Mouse (Mus musculus) naive thymus-derived CD4-positive, alpha-beta T cell, adult 2 months (primary cell): ENCODE data around the gene Mgat4b.

ENCODE experiments used
- DNase-seq: peaks from one replicate; pipeline ENCODE4 v3.0.0-alpha.2; 2011; ENCODE audit warnings: low read depth

Mgat4b gene

DNA sequence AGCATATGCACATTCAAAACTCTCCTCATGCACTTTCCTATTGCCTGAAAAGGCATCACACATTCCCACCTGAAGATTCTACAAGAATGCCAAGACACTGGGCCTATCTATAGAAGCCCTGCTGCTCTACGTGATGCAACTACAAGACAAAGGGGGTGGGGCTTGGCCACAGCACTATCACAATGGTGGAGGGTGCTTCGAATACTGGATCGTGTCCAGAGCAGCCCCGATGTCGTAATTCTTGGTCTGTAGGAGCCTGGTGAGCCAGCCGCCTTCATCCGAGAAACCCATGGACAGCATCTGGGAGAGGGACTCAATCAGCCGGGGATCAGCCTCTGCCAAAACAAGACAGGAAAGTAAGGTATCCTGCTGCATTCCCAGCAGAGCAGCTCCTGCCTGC lies 10.1 kb upstream of the Mgat4b start:
- no peak for DNase-seq

DNA sequence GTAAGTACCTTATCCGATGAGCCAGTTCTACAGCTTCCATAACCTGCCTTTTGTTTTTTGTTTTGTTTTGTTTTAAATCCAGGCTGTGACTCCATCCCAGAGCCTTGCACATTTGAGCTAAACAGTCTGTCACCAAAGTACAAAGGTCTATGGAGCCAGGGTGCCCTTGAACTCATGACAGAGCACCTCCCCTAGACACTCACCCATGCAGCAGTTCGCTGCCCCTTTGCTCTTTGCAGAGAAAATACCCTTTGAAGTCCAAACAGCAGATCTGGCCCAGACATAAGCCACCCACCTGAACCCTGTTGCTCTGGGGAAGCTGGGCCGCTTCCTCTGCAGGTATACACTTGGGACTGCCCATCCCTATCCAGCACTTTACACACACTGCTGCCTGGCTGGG lies 9.1 kb upstream of the Mgat4b start:
- DNase-seq = no peak

GRCm38 (mm10) chr11:50203302-50203827 lies 7.3 kb upstream of the Mgat4b start:
- DNase-seq = no peak

- no peak for DNase-seq
Measured at GRCm38 (mm10) chr11:50205434-50205833, 5.3 kb upstream of the Mgat4b start.

- no peak for DNase-seq
Measured at GRCm38 (mm10) chr11:50206037-50206436, 4.7 kb upstream of the Mgat4b start.

DNA sequence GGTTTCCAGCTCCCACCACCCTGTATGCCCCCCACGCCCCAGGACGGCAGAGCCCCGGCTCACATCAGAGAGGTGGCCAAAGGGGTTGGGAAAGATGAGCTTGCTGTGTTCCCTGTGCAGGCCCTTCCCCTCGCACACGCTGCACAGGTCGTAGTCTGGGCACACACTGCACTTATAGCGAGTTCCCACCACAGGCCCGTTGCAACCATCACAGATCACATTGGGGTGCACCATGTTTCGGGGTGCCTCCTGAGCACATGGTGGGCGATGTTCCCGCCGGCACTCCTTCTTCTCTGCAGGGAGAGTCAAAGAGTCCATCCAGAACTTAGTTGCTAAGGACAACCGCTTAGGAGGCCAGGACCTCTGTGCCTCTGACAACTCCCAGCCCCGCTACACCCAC lies 3.3 kb upstream of the Mgat4b start:
- DNase-seq = no peak

DNA sequence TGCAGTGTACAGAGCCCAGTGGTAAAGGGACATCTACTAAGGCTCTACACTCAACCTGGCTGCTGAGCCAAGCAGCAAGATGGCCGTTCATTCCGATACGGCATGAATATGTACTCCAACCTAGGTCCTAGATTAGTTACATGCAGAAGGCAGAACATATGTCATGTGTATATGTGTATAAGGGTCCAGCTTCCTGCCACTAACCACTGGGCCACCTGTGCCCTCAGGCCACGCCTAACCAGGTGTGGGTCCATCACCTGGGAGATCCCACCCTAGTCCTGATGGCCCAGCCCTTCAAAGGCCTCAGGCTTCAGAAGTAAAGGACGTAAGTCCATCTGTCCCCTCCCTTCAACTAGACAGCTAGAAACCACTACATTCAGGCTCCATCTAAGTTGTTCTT lies 2.7 kb upstream of the Mgat4b start:
- DNase-seq = no peak

DNA sequence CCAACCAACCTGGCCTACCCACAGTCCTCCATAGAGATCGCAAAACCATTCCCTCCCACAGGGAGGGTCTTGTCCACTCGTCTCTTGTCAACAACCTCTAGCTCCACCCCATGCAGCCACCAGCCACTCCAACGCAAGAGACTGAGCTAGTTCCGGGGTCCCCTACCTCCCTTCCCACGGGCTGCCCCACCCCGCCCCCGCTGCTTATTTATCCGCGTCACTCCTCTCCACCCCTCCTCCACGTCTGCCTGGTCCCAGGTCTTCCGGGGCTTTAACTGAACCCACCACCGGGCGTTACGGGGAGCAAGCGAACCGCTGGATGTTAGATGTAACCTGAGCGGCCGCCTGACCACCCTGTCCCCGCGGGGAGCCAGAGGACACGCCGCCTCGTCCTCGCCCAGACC lies 587 bp upstream of the Mgat4b start:
- DNase-seq = peak; percentile 94

DNA sequence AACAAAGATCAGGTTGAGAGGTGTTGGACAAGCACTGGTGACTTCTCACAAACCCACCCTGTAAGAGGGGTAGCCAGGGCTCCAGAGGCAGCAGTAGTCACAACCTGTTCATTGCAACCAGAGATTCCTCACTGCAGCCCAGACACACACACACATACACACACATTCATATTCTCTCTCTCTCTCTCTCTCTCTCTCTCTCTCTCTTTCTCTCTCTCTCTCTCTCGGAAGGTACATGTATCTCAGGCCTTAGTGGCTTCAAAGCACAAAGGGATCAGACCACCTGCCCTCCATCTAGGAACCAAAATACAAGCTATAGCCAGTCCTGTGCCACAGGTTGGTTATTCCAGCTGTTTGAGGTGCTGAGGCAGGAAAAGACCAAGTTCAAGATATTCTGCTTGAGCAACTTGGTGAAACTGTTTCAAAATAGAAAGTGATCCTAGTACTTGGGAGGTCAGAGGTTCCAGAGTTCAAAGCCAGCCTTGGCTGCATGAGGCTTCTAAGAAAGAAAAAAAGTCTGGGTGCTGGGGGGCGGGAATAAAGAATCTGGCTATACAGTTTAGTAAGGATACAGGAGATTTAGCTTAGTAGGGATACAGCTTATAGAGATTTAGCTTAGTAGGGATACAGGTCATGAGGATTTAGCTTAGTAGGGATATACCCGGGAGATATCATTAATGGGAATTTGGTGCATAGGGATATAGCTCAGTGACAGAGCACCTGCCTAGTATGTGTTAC lies 801 bp downstream of the Mgat4b start:
- DNase-seq = no peak

DNA sequence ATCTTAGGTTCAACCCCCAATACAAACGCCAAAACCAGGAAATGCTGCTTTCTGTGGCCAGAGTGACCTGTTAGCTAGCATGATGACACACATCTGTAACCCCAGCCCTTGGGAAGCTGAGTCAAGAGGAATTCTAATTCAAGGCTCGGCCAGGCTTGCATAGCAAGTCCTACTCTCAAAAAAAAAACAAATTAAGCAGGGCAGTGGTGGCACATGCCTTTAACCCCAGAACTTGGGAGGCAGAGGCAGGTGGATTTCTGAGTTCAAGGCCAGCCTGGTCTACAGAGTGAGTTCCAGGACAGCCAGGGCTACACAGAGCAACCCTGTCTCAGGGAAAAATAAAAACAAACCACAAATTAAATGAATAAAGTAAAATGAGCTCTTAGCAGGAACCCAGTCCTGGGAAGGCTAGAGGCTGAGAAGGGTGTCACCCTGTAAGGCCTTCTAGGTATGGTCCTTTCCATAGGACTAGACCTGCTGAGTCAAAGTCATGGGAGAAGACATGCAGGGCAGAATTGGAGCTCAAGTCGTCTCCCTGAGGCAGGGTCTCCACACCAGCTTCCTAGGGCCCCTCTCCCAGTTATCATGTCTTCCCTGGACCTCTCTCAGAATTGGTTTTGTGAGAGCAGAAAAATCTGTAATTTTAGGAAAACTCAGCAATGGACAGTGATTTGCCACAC lies 1.5 kb downstream of the Mgat4b start:
- no peak for DNase-seq

DNA sequence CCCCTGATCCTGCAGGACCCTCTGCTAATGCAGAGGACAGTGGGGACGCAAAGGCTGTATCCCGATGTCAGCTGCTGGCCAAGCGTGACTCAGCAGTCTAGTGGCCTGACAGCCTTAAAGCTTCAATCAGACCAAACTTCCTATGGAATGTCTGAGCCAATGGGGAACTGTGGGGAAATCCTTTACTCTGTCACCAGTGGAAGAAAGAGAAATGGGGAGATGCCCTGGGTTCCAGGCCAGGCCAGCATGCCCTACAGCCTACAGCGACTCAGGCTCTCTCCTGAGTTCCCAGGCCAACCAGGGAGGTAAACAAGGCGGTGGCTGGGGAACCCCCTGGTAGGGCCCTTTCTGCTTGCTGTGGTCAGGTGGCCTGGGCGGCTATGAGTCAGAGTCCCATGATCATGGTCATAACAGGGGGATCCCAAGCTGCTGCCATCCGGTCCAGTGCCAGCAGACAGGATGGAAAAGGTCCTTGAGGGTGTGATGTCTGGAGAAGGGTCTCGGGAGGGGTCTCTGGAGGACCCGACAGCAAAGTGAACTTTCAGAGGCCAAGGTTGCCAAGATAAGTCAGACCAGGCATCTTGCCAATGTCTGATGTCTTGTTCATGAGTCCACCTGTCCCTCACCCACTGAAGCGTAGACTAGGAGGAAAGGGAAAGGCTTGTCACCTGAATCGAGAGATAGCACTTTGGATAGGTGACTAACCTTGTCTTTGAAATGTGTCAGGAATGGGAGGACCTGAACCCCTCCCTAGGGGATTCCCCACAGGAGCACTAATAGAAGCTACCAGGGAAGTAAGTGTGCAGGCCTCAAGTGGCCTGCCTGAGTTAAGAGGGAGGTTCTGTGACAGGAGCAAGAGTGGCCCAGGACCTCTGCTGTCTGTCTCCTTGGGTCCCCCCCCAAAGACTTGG lies 2.4 kb downstream of the Mgat4b start:
- no peak for DNase-seq

GRCm38 (mm10) chr11:50214631-50215030 lies 3.9 kb downstream of the Mgat4b start:
- DNase-seq = no peak

- no peak for DNase-seq
Measured at GRCm38 (mm10) chr11:50215633-50216032, 4.9 kb downstream of the Mgat4b start.

- no peak for DNase-seq
Measured at GRCm38 (mm10) chr11:50216724-50217366, 6.2 kb downstream of the Mgat4b start.

DNA sequence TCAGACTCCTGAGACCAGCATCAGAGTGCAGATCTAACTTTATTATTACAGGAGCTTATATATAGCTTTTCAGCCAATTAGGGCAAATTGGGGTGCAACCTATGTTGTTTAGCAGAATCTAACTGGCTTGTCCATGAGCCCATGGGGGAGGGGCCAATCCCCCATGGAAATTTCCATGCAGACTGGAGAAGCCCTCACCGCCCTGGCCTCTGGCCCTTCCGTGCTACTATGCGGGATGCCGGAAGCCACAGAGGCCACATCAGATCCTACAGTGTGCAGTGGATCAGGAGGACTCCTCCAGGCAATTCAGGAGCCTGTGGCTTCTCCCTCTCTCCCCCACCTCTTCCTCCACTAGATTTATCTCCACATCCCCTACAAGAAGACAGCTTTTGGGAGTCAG lies 7.1 kb downstream of the Mgat4b start:
- DNase-seq = no peak

GRCm38 (mm10) chr11:50219833-50220232 lies 9.1 kb downstream of the Mgat4b start:
- no peak for DNase-seq

- no peak for DNase-seq
Measured at GRCm38 (mm10) chr11:50222559-50223276, 12.0 kb downstream of the Mgat4b start.

DNA sequence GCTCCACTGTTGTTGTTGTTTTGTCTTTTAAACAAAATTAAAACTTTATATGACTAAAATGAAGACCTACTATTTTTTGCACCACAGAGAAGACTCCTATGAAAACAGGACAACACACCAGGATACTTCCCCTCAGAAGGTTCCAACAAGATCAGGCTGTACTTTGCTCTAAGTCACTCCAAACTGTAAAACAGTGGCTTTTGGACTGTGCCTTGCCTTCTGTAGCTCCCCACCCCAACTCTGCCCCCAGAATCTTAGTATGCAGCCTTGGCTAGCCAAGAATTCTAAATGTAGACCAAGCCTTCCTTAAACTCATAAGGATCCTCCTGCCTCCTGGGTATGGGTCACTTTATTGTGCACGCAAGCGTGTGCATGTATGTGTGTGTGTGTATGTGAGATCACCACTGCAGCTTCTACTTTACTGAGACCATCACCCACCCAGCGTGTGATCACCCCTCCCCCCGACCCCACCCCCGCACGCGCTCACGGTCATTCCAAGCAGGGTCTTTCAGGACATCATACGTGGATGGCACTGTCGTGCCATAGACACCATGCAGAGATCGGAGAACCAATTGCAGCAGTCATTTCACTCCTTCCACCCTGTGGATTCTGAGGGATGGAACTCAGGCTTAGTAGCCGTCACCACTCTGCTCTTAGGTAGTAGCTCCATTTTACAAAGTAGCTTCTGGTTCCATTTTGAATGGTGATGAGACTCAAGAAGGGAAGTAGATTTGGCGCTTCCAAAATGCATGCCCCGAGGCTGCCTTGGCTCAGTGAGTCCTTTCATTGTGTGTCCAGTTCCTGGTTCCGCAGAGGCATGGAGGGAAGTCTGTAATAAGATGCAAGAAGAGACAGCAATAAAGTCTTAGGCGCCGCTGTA lies 13.3 kb downstream of the Mgat4b start:
- DNase-seq = peak; percentile 50

GRCm38 (mm10) chr11:50224671-50225530 lies 14.2 kb downstream of the Mgat4b start:
- DNase-seq = peak; percentile 62
